Mouse (Mus musculus): Measurements from ENCODE around the gene AC129217.1. TPM values are rescaled to one million over a fixed set of nuclear protein-coding genes. Genes with fewer than 3 reads are reported as not detected.

AC129217.1 gene
- polyA plus RNA-seq, 1 experiment from 2014 or later: not detected

DNA sequence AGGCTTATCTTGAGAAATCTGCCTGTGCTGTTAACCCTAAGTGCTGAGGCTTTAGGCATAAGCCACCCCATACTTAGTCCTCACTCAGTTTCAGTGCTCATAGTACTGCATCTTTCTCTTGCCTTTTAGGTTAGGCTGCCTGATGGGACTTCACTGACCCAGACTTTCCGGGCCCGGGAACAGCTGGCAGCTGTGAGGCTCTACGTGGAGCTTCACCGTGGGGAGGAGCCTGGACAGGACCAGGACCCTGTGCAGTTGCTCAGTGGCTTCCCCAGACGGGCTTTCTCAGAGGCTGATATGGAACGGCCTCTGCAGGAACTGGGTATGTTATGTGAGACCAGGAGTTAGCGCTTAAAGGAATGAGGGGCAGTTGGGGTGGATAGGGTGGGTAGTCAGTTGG, 45.5 kb downstream of the AC129217.1 start:
- Histone ChIP-seq H3K27me3 (no peaks in the 10 kb centered on the region), H3K9ac (no peak overlapping the region), H3K4me2 (no peak overlapping the region), H3K9me3 (no peaks in the 10 kb centered on the region), H3K36me3 (peaks cover 44% of the 10 kb centered on the region), H3K4me3 (no peak overlapping the region), H3K27ac (no peak overlapping the region), H3K4me1 (peaks cover 20% of the 10 kb centered on the region)
- 93% methylated on average over 7 of the region's 7 CpGs for WGBS
- no peak for ATAC-seq (ENCODE audit: borderline replicate concordance, extremely low read depth, low FRiP score, low TSS enrichment)

- peak within 1 kb of the TSS; percentile 83 for H3K27ac ChIP-seq
- no peaks in the 10 kb centered on the region for H3K27me3 ChIP-seq
- peak; percentile 94 for ATAC-seq (ENCODE audit: borderline replicate concordance, extremely low read depth, low FRiP score, low TSS enrichment)
- no peaks in the 10 kb centered on the region for H3K9me3 ChIP-seq
- peaks cover 20% of the 10 kb centered on the region for H3K36me3 ChIP-seq
- peak within 1 kb of the TSS; percentile 69 for H3K9ac ChIP-seq
- H3K4me1 ChIP-seq: peaks cover 11% of the 10 kb centered on the region
- H3K4me3 ChIP-seq: peak within 1 kb of the TSS; percentile 70
- H3K4me2 ChIP-seq: peak within 1 kb of the TSS; percentile 75
- under 1% methylated on average over 42 of the region's 42 CpGs for WGBS
These were observed 50.9 kb downstream of the AC129217.1 start, which contains the start of gene Uqcc3 for GRCm38 (mm10) chr19:8880311-8881033. Uqcc3 (minus strand) TSS chr19:8880923.

GRCm38 (mm10) chr19:8881034-8881392, 51.4 kb downstream of the AC129217.1 start:
- 8% methylated on average over 3 of the region's 3 CpGs for WGBS
- Histone ChIP-seq H3K9me3 (no peaks in the 10 kb centered on the region), H3K36me3 (peaks cover 15% of the 10 kb centered on the region; the same call in 1 of the 2 replicates), H3K4me3 (peak overlapping the region; percentile 70), H3K9ac (peak overlapping the region; percentile 69), H3K4me2 (peak overlapping the region; percentile 75), H3K27me3 (no peaks in the 10 kb centered on the region), H3K27ac (peak overlapping the region; percentile 83; the same call in 1 of the 2 replicates), H3K4me1 (peaks cover 11% of the 10 kb centered on the region)
- no peak; the same call in 1 of the 2 replicates for ATAC-seq (ENCODE audit: borderline replicate concordance, extremely low read depth, low FRiP score, low TSS enrichment)

DNA sequence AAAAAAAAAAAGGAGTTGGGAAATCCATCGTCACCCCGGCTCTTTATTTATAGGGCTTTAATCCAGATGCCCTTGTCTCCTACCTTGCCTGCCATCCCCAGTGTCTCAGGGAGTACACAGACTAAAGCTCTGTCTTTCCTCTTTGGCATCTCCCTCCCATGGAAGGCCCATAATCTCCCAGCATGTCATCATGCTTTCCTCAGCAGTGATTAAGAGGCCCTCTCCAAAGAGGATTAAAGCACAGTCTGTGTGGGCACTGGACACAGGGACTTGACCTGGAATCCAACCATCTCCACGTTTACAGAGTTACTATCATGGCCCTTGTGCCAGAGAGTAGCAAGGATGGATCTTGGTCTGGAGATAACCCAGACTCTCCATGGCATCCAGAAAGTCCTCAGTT, 54.0 kb downstream of the AC129217.1 start, which contains the start of the genes Lbhd1 and Gm49403:
TSS of gene Lbhd1 (plus strand) at position 117 of the 400 bp plus-strand sequence.
TSS of gene Gm49403 (plus strand) at position 315 of the 400 bp plus-strand sequence.
- no peaks in the 10 kb centered on the region for H3K9me3 ChIP-seq
- WGBS: 77% methylated on average over 3 of the region's 3 CpGs
- H3K27me3 ChIP-seq: no peaks in the 10 kb centered on the region
- no peaks in the 10 kb centered on the region for H3K36me3 ChIP-seq
- H3K4me3 ChIP-seq: no peak within 1 kb of the TSS
- no peak within 1 kb of the TSS for H3K4me2 ChIP-seq
- peaks cover 20% of the 10 kb centered on the region for H3K4me1 ChIP-seq
- H3K27ac ChIP-seq: no peak within 1 kb of the TSS
- H3K9ac ChIP-seq: no peak within 1 kb of the TSS
- ATAC-seq (ENCODE audit: borderline replicate concordance, extremely low read depth, low FRiP score, low TSS enrichment): no peak

DNA sequence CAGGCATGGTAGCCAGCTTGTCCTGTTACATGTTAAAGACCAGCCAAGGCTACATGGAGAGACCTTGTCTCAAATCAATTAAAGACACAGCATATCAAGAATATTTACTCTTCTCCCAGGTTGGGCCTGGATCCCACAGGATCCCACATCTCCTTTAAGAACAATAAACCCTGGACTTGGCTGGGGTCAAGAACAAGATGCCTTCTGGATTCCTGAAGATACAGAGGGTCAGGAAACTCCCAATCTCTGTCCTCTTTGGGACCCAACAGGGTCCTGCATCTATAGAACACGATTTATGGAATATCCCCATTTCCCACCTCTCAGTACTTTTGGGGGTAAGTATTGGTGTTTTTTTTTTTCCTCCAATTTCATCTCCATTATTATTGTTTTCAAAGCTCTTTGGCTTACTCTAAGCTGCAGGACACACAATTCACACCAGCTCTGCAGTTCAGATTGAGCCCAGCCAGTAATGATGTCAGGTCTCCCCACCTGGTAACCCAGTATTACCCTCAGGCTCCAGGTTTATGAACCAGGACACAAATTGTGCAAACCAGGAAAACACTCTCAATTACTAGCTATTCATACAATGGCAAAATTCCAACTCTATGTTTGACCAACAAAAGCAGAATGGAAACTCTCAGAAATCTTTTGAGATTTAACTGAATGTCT, 57.5 kb downstream of the AC129217.1 start:
- peaks cover 16% of the 10 kb centered on the region for H3K4me1 ChIP-seq
- H3K4me2 ChIP-seq: peak overlapping the region; percentile 70; the same call in 1 of the 2 replicates
- H3K9me3 ChIP-seq: no peaks in the 10 kb centered on the region
- peak overlapping the region; percentile 77 for H3K4me3 ChIP-seq
- peaks cover 7% of the 10 kb centered on the region for H3K36me3 ChIP-seq
- H3K9ac ChIP-seq: peak overlapping the region; percentile 88; the same call in 1 of the 2 replicates
- WGBS: 38% methylated on average over 1 of the region's 1 CpGs
- no peak for ATAC-seq (ENCODE audit: borderline replicate concordance, extremely low read depth, low FRiP score, low TSS enrichment)
- peak overlapping the region; percentile 89 for H3K27ac ChIP-seq
- no peaks in the 10 kb centered on the region for H3K27me3 ChIP-seq

DNA sequence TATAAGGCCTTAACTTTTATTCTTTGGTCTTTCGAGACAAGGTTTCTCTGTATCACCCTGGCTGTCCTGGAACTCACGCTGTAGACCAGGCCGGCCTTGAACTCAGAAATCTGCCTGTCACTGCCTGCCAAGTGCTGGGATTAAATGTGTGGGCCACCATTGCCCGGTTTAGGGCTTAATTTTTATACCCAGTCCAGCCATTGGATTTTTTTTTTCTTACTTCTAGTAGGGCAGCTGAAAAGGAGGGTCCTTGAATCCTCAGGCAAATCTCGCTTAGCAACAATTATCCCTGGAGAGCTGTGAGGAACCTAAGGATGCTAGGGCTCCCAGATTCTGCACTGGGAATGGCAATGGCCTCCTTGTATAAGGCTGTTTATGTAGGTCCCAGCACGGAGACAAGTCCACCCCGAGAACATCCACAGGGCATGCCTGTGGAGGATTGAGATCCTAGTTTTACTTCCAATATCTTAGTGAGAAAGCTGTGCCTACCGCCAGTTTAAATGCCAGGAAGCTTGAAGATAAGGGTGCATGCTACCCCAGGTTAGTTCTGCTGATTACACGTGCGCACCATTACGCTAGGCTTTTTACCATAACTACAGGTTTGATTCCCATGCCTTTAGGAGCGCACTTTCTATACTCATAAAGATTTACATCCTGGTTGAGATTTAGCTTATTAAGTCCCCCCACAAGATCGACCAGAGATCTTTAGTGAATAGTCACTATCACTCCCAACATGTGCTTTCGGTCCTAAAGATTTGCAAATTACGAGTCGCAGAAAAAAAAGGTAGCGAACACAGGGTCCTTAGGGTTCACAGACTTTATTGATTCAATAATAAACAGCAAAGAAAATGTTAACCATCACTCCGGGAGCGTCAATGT, 58.3 kb downstream of the AC129217.1 start:
- peak overlapping the region; percentile 89 for H3K27ac ChIP-seq
- H3K9ac ChIP-seq: peak overlapping the region; percentile 88
- ATAC-seq (ENCODE audit: borderline replicate concordance, extremely low read depth, low FRiP score, low TSS enrichment): no peak
- H3K36me3 ChIP-seq: peaks cover 7% of the 10 kb centered on the region
- peak overlapping the region; percentile 70 for H3K4me2 ChIP-seq
- H3K4me1 ChIP-seq: peaks cover 16% of the 10 kb centered on the region
- no peaks in the 10 kb centered on the region for H3K27me3 ChIP-seq
- no peaks in the 10 kb centered on the region for H3K9me3 ChIP-seq
- H3K4me3 ChIP-seq: peak overlapping the region; percentile 77
- WGBS: 10% methylated on average over 19 of the region's 19 CpGs

GRCm38 (mm10) chr19:8888511-8889385, 59.2 kb downstream of the AC129217.1 start, which contains the start of the genes 1810009A15Rik and Gm49416:
1810009A15Rik (plus strand) TSS chr19:8888853.
Gm49416 (plus strand) TSS chr19:8888926.
- H3K27me3 ChIP-seq: no peaks in the 10 kb centered on the region
- H3K36me3 ChIP-seq: peaks cover 7% of the 10 kb centered on the region
- under 1% methylated on average over 58 of the region's 58 CpGs for WGBS
- ATAC-seq (ENCODE audit: borderline replicate concordance, extremely low read depth, low FRiP score, low TSS enrichment): peak; percentile 93
- H3K9ac ChIP-seq: peak within 1 kb of the TSS; percentile 88
- H3K4me3 ChIP-seq: peak within 1 kb of the TSS; percentile 77
- H3K9me3 ChIP-seq: no peaks in the 10 kb centered on the region
- H3K27ac ChIP-seq: peak within 1 kb of the TSS; percentile 89
- H3K4me1 ChIP-seq: peaks cover 19% of the 10 kb centered on the region
- peak within 1 kb of the TSS; percentile 70 for H3K4me2 ChIP-seq

Small RNA genes lying within 50 kb of the gene (microRNA-seq; reads per million reads assigned to microRNA genes)
- gene Mir5136: 0.93 reads per million

Other genes with a start within 250 kb of the AC129217.1 start
- 0.09 and 0.24 TPM in 2 replicates for gene Slc22a8, start 238.5 kb upstream of the AC129217.1 start, polyA plus RNA-seq (2015; fragmentation: Nextera tagmentation; extraction: Ambion mirVana)
- gene Slc22a6, start 211.7 kb upstream of the AC129217.1 start, polyA plus RNA-seq (2015; fragmentation: Nextera tagmentation; extraction: Ambion mirVana): 0.11 TPM in 2 replicates
- 0.08 and 0.14 TPM in 2 replicates for gene Chrm1, start 166.0 kb upstream of the AC129217.1 start, polyA plus RNA-seq (2015; fragmentation: Nextera tagmentation; extraction: Ambion mirVana)
- gene Slc3a2, start 106.4 kb upstream of the AC129217.1 start, polyA plus RNA-seq (2015; fragmentation: Nextera tagmentation; extraction: Ambion mirVana): 87.1 and 89.7 TPM in 2 replicates
- gene Wdr74, start 93.9 kb upstream of the AC129217.1 start, polyA plus RNA-seq (2015; fragmentation: Nextera tagmentation; extraction: Ambion mirVana): 85.6 and 86.3 TPM in 2 replicates
- gene 1700092M07Rik, start 89.1 kb upstream of the AC129217.1 start, polyA plus RNA-seq (2015; fragmentation: Nextera tagmentation; extraction: Ambion mirVana): 2.0 and 2.1 TPM in 2 replicates
- gene Stx5a, start 88.4 kb upstream of the AC129217.1 start, polyA plus RNA-seq (2015; fragmentation: Nextera tagmentation; extraction: Ambion mirVana): 142 and 153 TPM in 2 replicates
- 184 and 198 TPM in 2 replicates for gene Nxf1, start 72.7 kb upstream of the AC129217.1 start, polyA plus RNA-seq (2015; fragmentation: Nextera tagmentation; extraction: Ambion mirVana)
- gene Tmem223, start 58.8 kb upstream of the AC129217.1 start, polyA plus RNA-seq (2015; fragmentation: Nextera tagmentation; extraction: Ambion mirVana): 181 and 197 TPM in 2 replicates
- gene Tmem179b, start 55.3 kb upstream of the AC129217.1 start, polyA plus RNA-seq (2015; fragmentation: Nextera tagmentation; extraction: Ambion mirVana): 77.2 and 81.3 TPM in 2 replicates
- 30.5 and 31.5 TPM in 2 replicates for gene Taf6l, start 43.4 kb upstream of the AC129217.1 start, polyA plus RNA-seq (2015; fragmentation: Nextera tagmentation; extraction: Ambion mirVana)
- 147 and 159 TPM in 2 replicates for gene Polr2g, start 31.2 kb upstream of the AC129217.1 start, polyA plus RNA-seq (2015; fragmentation: Nextera tagmentation; extraction: Ambion mirVana)
- 5.7 and 6.4 TPM in 2 replicates for gene Zbtb3, start 27.2 kb upstream of the AC129217.1 start, polyA plus RNA-seq (2015; fragmentation: Nextera tagmentation; extraction: Ambion mirVana)
- 54.8 and 57.2 TPM in 2 replicates for gene Ttc9c, start 10.4 kb upstream of the AC129217.1 start, polyA plus RNA-seq (2015; fragmentation: Nextera tagmentation; extraction: Ambion mirVana)
- gene Hnrnpul2, start 9.8 kb upstream of the AC129217.1 start, polyA plus RNA-seq (2015; fragmentation: Nextera tagmentation; extraction: Ambion mirVana): 5.7 and 5.8 TPM in 2 replicates
- 48.3 and 52.3 TPM in 2 replicates for gene Bscl2, start 7.7 kb downstream of the AC129217.1 start, polyA plus RNA-seq (2015; fragmentation: Nextera tagmentation; extraction: Ambion mirVana)
- gene Gng3, start 9.4 kb downstream of the AC129217.1 start, polyA plus RNA-seq (2015; fragmentation: Nextera tagmentation; extraction: Ambion mirVana): 1.6 and 2.5 TPM in 2 replicates
- gene Lrrn4cl, start 21.0 kb downstream of the AC129217.1 start, polyA plus RNA-seq (2015; fragmentation: Nextera tagmentation; extraction: Ambion mirVana): 1.1 TPM in 2 replicates
- 153 and 158 TPM in 2 replicates for gene Ubxn1, start 41.7 kb downstream of the AC129217.1 start, polyA plus RNA-seq (2015; fragmentation: Nextera tagmentation; extraction: Ambion mirVana)
- 58.5 and 60.2 TPM in 2 replicates for gene Uqcc3, start 51.1 kb downstream of the AC129217.1 start, polyA plus RNA-seq (2015; fragmentation: Nextera tagmentation; extraction: Ambion mirVana)
- gene Lbhd1, start 54.0 kb downstream of the AC129217.1 start, polyA plus RNA-seq (2015; fragmentation: Nextera tagmentation; extraction: Ambion mirVana): 70.5 and 72.7 TPM in 2 replicates
- not detected in 2 replicates for gene Gm49403, start 54.2 kb downstream of the AC129217.1 start, polyA plus RNA-seq (2015; fragmentation: Nextera tagmentation; extraction: Ambion mirVana)
- 81.5 and 93.7 TPM in 2 replicates for gene 1810009A15Rik, start 59.1 kb downstream of the AC129217.1 start, polyA plus RNA-seq (2015; fragmentation: Nextera tagmentation; extraction: Ambion mirVana)
- gene Gm49416, start 59.2 kb downstream of the AC129217.1 start, polyA plus RNA-seq (2015; fragmentation: Nextera tagmentation; extraction: Ambion mirVana): not detected in 2 replicates
- 45.8 and 50.1 TPM in 2 replicates for gene Ints5, start 63.2 kb downstream of the AC129217.1 start, polyA plus RNA-seq (2015; fragmentation: Nextera tagmentation; extraction: Ambion mirVana)
- 122 and 123 TPM in 2 replicates for gene Ganab, start 68.3 kb downstream of the AC129217.1 start, polyA plus RNA-seq (2015; fragmentation: Nextera tagmentation; extraction: Ambion mirVana)
- 43.1 and 46.1 TPM in 2 replicates for gene B3gat3, start 90.6 kb downstream of the AC129217.1 start, polyA plus RNA-seq (2015; fragmentation: Nextera tagmentation; extraction: Ambion mirVana)
- gene Rom1, start 99.6 kb downstream of the AC129217.1 start, polyA plus RNA-seq (2015; fragmentation: Nextera tagmentation; extraction: Ambion mirVana): 2.7 and 2.8 TPM in 2 replicates
- gene Eml3, start 99.8 kb downstream of the AC129217.1 start, polyA plus RNA-seq (2015; fragmentation: Nextera tagmentation; extraction: Ambion mirVana): 30.8 and 35.6 TPM in 2 replicates
- 165 and 173 TPM in 2 replicates for gene Mta2, start 112.1 kb downstream of the AC129217.1 start, polyA plus RNA-seq (2015; fragmentation: Nextera tagmentation; extraction: Ambion mirVana)
- gene Tut1, start 124.1 kb downstream of the AC129217.1 start, polyA plus RNA-seq (2015; fragmentation: Nextera tagmentation; extraction: Ambion mirVana): 28.4 and 29.7 TPM in 2 replicates
- gene Eef1g, start 137.3 kb downstream of the AC129217.1 start, polyA plus RNA-seq (2015; fragmentation: Nextera tagmentation; extraction: Ambion mirVana): 420 and 427 TPM in 2 replicates
- 24.7 and 25.6 TPM in 2 replicates for gene Ahnak, start 159.5 kb downstream of the AC129217.1 start, polyA plus RNA-seq (2015; fragmentation: Nextera tagmentation; extraction: Ambion mirVana)